Mouse (Mus musculus) forelimb bud, embryonic 11.5 days (tissue): Measurements from ENCODE around the gene Mrpl12.

Experiments used
- DNase-seq: peaks from one replicate; pipeline ENCODE4 v3.0.0-alpha.2; 2012; ENCODE audit warnings: low read depth, low spot score

Gene Mrpl12

GRCm38 (mm10) chr11:120484265-120484981, at the start of gene Mrpl12:
Gene Mrpl12, plus strand, starts transcription at chr11:120484613.
- peak; percentile 94 for DNase-seq

DNA sequence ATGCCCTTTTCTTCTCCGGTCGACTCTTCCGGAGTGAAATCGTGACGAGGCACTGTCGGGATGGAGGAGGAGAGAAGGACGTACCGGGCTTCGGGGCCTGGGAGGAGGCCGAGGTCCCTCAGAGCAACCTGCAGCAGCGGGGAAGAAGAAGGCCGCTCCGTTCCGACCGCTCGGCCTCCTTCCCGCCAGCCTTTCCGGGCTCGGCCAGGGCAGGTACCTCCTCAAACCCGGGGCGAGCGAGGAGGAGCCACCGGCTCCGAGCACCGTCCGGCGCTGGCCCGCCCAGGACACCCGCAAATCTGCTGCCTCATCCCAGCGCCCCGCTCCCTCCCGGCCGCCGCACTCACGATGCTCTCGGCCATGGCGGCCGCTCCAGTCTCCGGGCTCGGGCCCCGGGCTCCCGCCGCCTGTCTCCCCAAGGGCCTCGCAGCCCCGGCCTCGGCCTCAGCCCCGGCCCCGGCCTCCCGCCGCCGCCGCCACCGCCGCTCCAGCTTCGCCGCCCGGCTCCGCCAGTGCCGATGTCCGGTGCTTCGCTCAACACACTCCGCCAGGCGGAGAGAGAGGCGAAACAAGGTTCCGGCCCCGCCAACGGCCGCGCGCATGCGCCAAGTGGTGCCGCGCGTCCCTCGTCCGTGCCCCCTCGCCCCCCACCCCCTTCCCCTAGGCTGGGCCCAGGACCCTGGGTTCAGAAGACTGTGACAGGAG, 47.1 kb upstream of the Mrpl12 start, which contains the start of gene Nploc4:
Gene Nploc4 (minus strand): TSS at position 557 of the 705 bp plus-strand sequence.
- peak; percentile 93 for DNase-seq

- no peak for DNase-seq
Observed at GRCm38 (mm10) chr11:120437857-120438385, 46.5 kb upstream of the Mrpl12 start.

DNA sequence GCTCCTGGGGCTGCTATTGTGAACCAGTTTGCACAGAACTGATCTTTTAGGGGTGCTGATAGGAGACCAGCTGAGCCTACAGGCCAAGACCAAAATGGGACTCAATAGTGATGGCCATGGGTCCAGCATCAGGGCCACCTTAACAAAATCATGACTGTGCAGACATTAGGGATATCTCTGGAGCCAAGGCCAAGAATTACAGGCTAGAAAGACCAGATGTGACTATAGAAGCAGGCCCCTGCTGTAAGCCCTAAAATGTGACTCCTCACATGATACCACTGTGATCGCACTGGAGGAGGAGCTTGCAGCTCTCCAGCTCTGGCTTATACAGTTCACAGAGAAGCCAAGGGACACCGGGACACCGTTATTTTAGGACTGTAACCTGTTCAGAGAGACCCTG, 42.1 kb upstream of the Mrpl12 start, which contains the start of gene Tspan10:
Gene Tspan10 (plus strand): TSS at position 301 of the 400 bp plus-strand sequence.
- no peak for DNase-seq

DNA sequence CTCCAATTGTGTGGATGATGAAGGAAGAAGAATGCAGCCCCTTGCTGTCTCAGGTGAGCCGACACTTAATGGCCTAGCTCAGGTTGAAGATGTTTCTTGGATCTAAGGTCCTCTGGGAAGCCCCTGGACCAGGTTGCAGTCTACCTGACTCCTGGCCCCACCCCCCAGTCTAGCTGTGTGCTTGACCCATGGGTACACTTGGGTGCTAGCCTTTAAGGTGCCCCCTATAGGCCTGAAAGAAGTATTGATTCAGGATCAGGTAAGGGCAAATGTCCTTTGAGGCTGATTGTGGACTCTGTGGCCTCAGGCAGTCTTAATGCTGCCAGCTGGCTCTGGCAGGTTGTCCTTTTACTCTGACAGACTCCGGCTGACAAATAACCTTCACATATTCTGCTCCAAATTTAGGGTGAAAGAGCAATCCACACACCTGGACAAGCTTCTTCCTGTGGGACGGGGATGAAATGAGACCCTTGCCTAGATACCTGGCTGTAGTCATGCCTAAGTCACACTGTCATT, 41.6 kb upstream of the Mrpl12 start:
- no peak for DNase-seq

- DNase-seq: no peak
Observed at GRCm38 (mm10) chr11:120444106-120444505, 40.3 kb upstream of the Mrpl12 start.

- no peak for DNase-seq
Observed at GRCm38 (mm10) chr11:120445475-120445874, 38.9 kb upstream of the Mrpl12 start.

DNA sequence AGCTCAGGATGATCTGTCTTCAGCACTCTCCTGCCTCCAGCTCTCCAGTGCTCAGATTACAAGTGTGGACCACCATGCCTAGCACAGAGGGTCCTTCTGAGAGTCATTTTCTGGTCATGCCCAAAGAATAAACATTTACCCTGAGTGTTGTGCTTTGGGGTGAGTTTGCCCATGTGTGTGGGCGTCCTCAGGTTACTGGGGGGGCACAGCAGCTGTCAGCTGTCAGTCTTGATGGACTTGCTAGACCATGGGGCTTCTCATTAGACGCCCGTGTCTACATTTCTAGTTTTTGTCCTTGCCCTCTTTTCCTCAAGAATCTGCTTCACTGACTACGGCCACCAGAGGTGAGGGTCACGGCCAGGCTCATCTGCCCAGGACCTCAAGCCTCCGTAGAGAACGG, 37.2 kb upstream of the Mrpl12 start:
- no peak for DNase-seq

GRCm38 (mm10) chr11:120452246-120452645, 32.2 kb upstream of the Mrpl12 start:
- DNase-seq: no peak

GRCm38 (mm10) chr11:120453306-120453705, 31.1 kb upstream of the Mrpl12 start, which contains the start of gene Pde6g:
Gene Pde6g, minus strand, starts transcription at chr11:120453500.
- no peak for DNase-seq

DNA sequence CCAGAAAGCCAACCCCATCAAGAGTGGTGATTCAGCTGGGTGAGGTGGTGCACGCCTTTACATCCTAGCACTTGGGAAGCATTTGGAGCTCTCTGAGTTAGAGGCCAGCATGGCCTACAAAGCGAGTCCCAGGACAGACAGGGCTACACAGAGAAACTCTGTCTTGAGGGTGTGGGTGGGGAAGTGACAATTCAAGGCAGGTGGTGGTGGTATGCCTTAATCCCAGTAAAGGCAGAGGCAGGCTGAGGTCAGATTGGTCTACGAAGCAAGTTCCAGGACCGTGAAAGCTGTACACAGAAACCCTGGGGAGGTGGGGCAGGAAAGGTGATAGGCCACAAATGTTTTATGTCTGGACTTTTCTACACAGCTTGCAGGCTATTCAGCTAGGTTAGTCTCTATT, 29.4 kb upstream of the Mrpl12 start:
- no peak for DNase-seq

DNA sequence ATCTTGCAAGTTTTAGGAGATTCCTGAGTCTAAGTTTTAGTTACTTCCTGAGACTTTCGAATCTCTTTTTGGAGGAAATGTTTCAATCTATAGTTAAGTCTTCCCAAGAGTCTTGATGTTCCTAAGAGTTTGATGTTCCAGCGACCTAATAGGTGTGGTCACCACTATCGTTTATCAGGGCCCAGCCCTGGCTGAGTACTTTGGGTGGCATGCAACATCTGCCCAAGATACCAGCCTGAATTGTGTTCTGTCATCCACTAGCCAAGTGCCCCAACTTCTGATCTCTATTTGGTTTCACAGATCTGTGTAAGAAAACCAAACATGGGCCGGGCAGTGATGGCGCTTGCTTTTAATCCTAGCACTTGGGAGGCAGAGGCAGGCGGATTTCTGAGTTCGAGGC, 29.0 kb upstream of the Mrpl12 start:
- no peak for DNase-seq

DNA sequence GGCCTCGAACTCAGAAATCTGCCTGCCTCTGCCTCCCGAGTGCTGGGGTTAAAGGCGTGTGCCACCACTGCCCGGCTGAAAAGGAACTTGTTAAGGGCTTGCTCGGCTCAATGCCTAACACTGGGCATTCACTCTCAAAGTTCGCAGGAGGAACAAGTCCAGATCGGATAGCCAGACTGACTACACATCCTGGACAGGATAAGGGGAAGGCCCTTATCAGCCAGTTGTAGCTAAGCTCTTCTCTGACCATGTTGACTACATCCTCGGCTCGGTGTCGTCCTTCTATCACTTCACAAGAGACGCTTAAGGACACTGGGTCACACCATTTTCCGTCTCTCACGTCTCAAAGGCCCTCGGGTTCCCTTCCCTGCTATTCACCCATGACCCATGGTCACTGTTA, 27.0 kb upstream of the Mrpl12 start:
- no peak for DNase-seq

DNA sequence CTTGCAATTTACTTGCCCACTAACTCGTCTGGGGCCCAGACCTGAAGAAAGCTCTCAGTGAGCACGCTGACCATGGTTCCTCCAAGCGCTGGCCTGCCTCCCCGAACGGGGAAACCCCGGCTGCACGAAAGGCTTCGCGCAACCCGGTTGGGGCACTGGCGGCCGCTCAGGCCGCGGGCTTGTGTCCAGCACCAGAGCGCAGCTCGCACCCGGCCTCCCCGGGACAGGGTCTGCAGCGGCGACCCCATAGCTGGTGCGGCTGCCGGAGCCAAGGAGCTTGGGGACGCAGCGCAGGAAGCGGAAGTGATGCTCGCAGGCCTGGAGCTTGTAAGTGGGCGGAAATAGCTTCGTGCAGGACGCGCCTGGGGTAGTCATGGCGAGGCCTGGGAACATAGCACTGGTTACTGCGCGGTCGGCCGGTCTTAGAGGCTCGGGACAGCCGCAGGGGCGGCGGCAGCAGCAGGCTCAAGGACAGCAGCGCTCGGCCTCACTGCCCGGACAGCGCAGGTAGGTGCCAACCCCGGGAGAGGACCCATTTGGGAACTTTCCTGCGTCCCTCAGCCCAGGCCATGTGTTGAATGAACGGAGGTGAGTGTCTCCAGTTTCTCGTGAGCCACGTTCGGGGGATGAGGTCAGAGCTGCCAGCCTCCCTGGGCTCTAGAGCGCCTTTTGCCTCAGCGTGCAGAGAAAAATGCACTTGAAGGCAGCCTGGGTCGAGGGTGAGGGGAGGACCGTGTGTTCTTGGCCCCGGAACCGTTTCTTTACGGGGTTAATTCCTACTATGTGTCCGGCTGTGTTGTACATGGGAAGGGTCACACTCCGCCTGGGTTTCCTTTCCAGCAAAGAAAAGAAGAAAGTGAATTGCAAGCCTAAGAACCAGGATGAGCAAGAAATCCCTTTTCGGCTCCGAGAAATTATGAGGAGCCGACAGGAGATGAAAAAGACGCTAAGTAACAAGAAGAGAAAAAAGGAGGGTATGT, 26.4 kb upstream of the Mrpl12 start, which contains the start of the genes Oxld1 and Ccdc137:
Gene Oxld1 (minus strand): TSS at position 297 of the 980 bp plus-strand sequence.
Gene Ccdc137 (plus strand): TSS at position 344 of the 980 bp plus-strand sequence.
- peak; percentile 78 for DNase-seq

- no peak for DNase-seq
Observed at GRCm38 (mm10) chr11:120458847-120459597, 25.4 kb upstream of the Mrpl12 start.

DNA sequence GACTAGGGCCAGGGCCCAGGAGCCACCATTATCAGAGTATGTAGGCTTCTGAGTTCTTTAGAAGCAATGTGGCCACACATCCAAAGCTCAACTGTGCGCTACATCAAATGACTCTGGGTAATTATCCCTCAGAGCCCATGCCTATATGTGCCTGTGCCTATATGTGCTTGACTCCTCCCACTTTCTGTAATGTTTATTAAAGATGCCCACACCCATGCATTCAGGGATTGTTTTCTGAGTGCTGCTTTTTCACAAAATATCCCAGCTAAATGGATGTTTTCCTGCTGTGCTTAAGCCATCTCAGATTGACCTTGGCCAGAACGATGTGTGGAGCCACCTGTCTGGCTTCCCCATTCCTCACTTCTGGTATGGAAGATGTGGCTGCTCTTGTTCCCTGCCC, 20.9 kb upstream of the Mrpl12 start:
- no peak for DNase-seq

DNA sequence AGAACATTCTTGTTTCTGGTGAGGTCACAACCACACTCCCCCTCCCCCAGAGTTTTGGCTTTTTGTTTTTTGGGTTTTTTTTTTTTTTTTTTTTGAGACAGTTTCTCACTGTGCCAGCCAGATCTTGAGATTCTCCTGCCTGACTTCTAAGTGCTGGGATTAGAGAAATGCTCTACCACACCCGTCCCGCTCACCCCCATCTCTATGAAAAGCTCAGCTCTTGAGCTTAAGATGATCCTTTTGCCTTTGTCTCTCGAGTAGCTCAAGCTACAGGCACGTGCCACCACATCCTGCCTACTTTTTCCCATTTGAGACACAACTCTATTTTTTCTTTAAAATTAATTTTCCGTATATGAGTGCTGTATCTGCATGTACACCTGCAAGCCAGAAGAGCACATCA, 20.0 kb upstream of the Mrpl12 start:
- DNase-seq: no peak

DNA sequence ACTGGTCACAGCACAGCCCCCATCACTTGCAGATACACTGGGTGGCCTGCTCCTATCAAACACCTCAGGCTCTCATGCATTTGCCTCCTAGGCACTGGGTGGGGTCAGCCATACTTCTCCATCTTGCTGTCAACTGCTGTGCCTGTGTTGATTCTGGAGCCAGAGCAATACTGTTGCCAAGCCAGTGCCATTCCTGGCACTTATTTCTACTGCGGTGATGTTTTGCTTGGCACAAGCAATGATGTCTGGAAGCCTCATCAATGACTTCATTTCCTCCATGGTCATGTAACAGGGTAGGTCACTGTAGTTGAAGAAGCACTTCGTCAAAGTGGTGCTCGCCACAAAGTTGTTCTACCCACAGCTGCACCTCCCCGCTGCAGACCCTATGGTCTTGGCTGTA, 18.9 kb upstream of the Mrpl12 start:
- no peak for DNase-seq

GRCm38 (mm10) chr11:120467051-120467735, 17.2 kb upstream of the Mrpl12 start, which contains the start of gene Arl16:
Gene Arl16, minus strand, starts transcription at chr11:120467607.
- peak; percentile 99 for DNase-seq

DNA sequence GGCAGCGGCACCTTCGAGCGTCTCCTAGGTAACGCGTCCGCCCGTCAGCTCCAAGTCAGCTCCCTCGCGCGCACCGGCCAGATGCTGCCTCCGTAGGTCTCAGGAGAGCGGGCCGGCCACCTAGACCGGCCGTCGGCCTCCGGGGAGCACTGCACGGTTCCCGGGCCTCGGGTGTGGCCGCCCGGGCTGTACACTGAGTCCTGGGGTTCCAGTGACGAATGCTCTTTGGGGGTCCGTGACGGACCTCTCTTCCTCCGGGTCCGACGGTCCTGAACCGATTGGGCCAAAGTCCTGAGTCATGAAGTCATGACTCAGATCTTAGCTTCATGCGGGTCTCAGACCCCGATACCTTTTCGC, 16.7 kb upstream of the Mrpl12 start:
- DNase-seq: no peak
